Mouse (Mus musculus) right cerebral cortex, adult 2 months (tissue): ENCODE measurements around the gene Hspa12a.

ENCODE experiments used
- DNase-seq, 2 experiments: peaks; one replicate each; pipeline ENCODE4 v3.0.0; 2021 to 2022; ENCODE audit warnings: low spot score in 2 of 2

Gene Hspa12a

GRCm38 (mm10) chr19:58942841-58943828, at the start of gene Hspa12a, which contains the start of gene Eno4:
TSS of gene Hspa12a (minus strand) at chr19:58943654.
TSS of gene Eno4 (plus strand) at chr19:58943425.
- peak; percentile 93 to 96 for DNase-seq

GRCm38 (mm10) chr19:58981571-58981970, 38.1 kb upstream of the Hspa12a start:
- no peak for DNase-seq

- no peak for DNase-seq
Measured at GRCm38 (mm10) chr19:58980056-58980440, 36.6 kb upstream of the Hspa12a start.

GRCm38 (mm10) chr19:58979436-58980055, 36.1 kb upstream of the Hspa12a start:
- peak; percentile 36 to 41 for DNase-seq

GRCm38 (mm10) chr19:58978401-58979171, 35.1 kb upstream of the Hspa12a start:
- peak; percentile 49 to 64 for DNase-seq

- DNase-seq = no peak
Measured at GRCm38 (mm10) chr19:58975216-58975863, 31.9 kb upstream of the Hspa12a start.

- DNase-seq = no peak
Measured at GRCm38 (mm10) chr19:58974126-58974525, 30.7 kb upstream of the Hspa12a start.

GRCm38 (mm10) chr19:58970826-58971225, 27.4 kb upstream of the Hspa12a start:
- DNase-seq = no peak

- DNase-seq = no peak
Measured at GRCm38 (mm10) chr19:58968731-58969506, 25.5 kb upstream of the Hspa12a start.

- no peak for DNase-seq
Measured at GRCm38 (mm10) chr19:58963011-58963410, 19.6 kb upstream of the Hspa12a start.

GRCm38 (mm10) chr19:58954779-58955178, 11.3 kb upstream of the Hspa12a start:
- no peak for DNase-seq

GRCm38 (mm10) chr19:58952236-58952635, 8.8 kb upstream of the Hspa12a start:
- DNase-seq = no peak

GRCm38 (mm10) chr19:58951521-58951920, 8.1 kb upstream of the Hspa12a start:
- DNase-seq = no peak

- no peak for DNase-seq
Measured at GRCm38 (mm10) chr19:58945959-58946358, 2.5 kb upstream of the Hspa12a start.

GRCm38 (mm10) chr19:58933062-58933461, 10.4 kb downstream of the Hspa12a start:
- no peak for DNase-seq

- no peak for DNase-seq
Measured at GRCm38 (mm10) chr19:58931081-58931800, 12.2 kb downstream of the Hspa12a start.

- no peak for DNase-seq
Measured at GRCm38 (mm10) chr19:58919148-58919547, 24.3 kb downstream of the Hspa12a start.

- no peak for DNase-seq
Measured at GRCm38 (mm10) chr19:58918597-58918996, 24.9 kb downstream of the Hspa12a start.

- DNase-seq = no peak
Measured at GRCm38 (mm10) chr19:58913301-58913700, 30.2 kb downstream of the Hspa12a start.

- peak; percentile 81 to 82 for DNase-seq
Measured at GRCm38 (mm10) chr19:58911386-58911785, 32.1 kb downstream of the Hspa12a start.
